Mouse (Mus musculus): Measurements from ENCODE around the gene Zfp36l2. TPM values are rescaled to one million over a fixed set of nuclear protein-coding genes. Genes with fewer than 3 reads are reported as not detected.
"Not testable (repeated sequence)": the region's sequence is repeated elsewhere in the genome, so short reads cannot be mapped to it uniquely, and the experiment has no call there.

Gene Zfp36l2
- total and polyA plus RNA-seq, 3 experiments: 68.5 to 174 (median 93.6) TPM

GRCm38 (mm10) chr17:84235399-84235928, 47.7 kb upstream of the Zfp36l2 start:
- no peak for DNase-seq (ENCODE audit: low read depth, low spot score)
- no peak overlapping the region for H3K27ac ChIP-seq (ENCODE audit: control insufficient read depth, low read depth, low read length)
- no peaks in the 10 kb centered on the region; a peak in 2 of 4 replicates for H3K36me3 ChIP-seq (ENCODE audit: control insufficient read depth in 1 of 2, insufficient read depth in 2 of 2, low read length in 2 of 2)
- H3K79me2 ChIP-seq (ENCODE audit: control insufficient read depth, insufficient read depth, low read length, poor library complexity): no peaks in the 10 kb centered on the region
- no peak overlapping the region for H3K4me3 ChIP-seq (ENCODE audit: control insufficient read depth in 1 of 2, insufficient read depth in 1 of 2, low read depth in 2 of 2, low read length in 2 of 2)
- H3K27me3 ChIP-seq (ENCODE audit: control insufficient read depth in 1 of 2, insufficient read depth in 2 of 2, low read length in 2 of 2): no peaks in the 10 kb centered on the region
- no peaks in the 10 kb centered on the region for H3K9me3 ChIP-seq (replicated peaks; ENCODE audit: insufficient read depth, low read length)
- no peak overlapping the region for H3K9ac ChIP-seq (ENCODE audit: control insufficient read depth, low read depth, low read length, poor library complexity, severe bottlenecking)
- TF ChIP-seq BHLHE40 (IDR thresholded peaks at IDR 0.05; ENCODE audit: borderline replicate concordance, low read depth, low read length): no peak
- TF ChIP-seq EP300 (IDR thresholded peaks at IDR 0.05; ENCODE audit: low read depth in 1 of 2, low read length in 2 of 2): no peak
- TF ChIP-seq HCFC1 (IDR thresholded peaks at IDR 0.05; ENCODE audit: low read depth, low read length): no peak
- no peak for TF ChIP-seq ZMIZ1 (IDR thresholded peaks at IDR 0.05; ENCODE audit: low read depth, low read length)
- TF ChIP-seq MAZ (IDR thresholded peaks at IDR 0.05; ENCODE audit: low read depth, low read length): no peak
- no peaks in the 10 kb centered on the region for H3K4me1 ChIP-seq (ENCODE audit: control insufficient read depth in 1 of 2, insufficient read depth in 2 of 2, low read length in 2 of 2)

- H3K27me3 ChIP-seq (ENCODE audit: control insufficient read depth in 1 of 2, insufficient read depth in 2 of 2, low read length in 2 of 2); H3K4me3 ChIP-seq (ENCODE audit: control insufficient read depth in 1 of 2, insufficient read depth in 1 of 2, low read depth in 2 of 2, low read length in 2 of 2); H3K9ac ChIP-seq (ENCODE audit: control insufficient read depth, low read depth, low read length, poor library complexity, severe bottlenecking); H3K4me1 ChIP-seq (ENCODE audit: control insufficient read depth in 1 of 2, insufficient read depth in 2 of 2, low read length in 2 of 2); H3K79me2 ChIP-seq (ENCODE audit: control insufficient read depth, insufficient read depth, low read length, poor library complexity); DNase-seq (ENCODE audit: low read depth, low spot score); H3K36me3 ChIP-seq (ENCODE audit: control insufficient read depth in 1 of 2, insufficient read depth in 2 of 2, low read length in 2 of 2); H3K9me3 ChIP-seq (replicated peaks; ENCODE audit: insufficient read depth, low read length); H3K27ac ChIP-seq (ENCODE audit: control insufficient read depth, low read depth, low read length): not testable (repeated sequence)
These were observed 47.0 kb upstream of the Zfp36l2 start for GRCm38 (mm10) chr17:84234785-84235184.

- H3K79me2 ChIP-seq (ENCODE audit: control insufficient read depth, insufficient read depth, low read length, poor library complexity): no peaks in the 10 kb centered on the region
- no peak overlapping the region for H3K27ac ChIP-seq (ENCODE audit: control insufficient read depth, low read depth, low read length)
- H3K9ac ChIP-seq (ENCODE audit: control insufficient read depth, low read depth, low read length, poor library complexity, severe bottlenecking): no peak overlapping the region
- peaks cover 0 to 2% of the 10 kb centered on the region in 2 experiments; a peak in 2 of 4 replicates for H3K36me3 ChIP-seq (ENCODE audit: control insufficient read depth in 1 of 2, insufficient read depth in 2 of 2, low read length in 2 of 2)
- TF ChIP-seq MYC (IDR thresholded peaks at IDR 0.05; ENCODE audit: low read depth, low read length): no peak
- no peak for TF ChIP-seq HCFC1 (IDR thresholded peaks at IDR 0.05; ENCODE audit: low read depth, low read length)
- TF ChIP-seq MAFK (IDR thresholded peaks at IDR 0.05; ENCODE audit: borderline replicate concordance, low read depth, low read length): no peak
- TF ChIP-seq BHLHE40 (IDR thresholded peaks at IDR 0.05; ENCODE audit: borderline replicate concordance, low read depth, low read length): no peak
- TF ChIP-seq TBP (IDR thresholded peaks at IDR 0.05; ENCODE audit: low read depth, low read length): no peak
- no peak for TF ChIP-seq POLR2AphosphoS5 (IDR thresholded peaks at IDR 0.05; ENCODE audit: borderline replicate concordance, low read depth, low read length)
- TF ChIP-seq NELFE (IDR thresholded peaks at IDR 0.05; ENCODE audit: low read depth, low read length): no peak
- no peak for TF ChIP-seq MYB (IDR thresholded peaks at IDR 0.05; ENCODE audit: low read depth, low read length)
- TF ChIP-seq MAZ (IDR thresholded peaks at IDR 0.05; ENCODE audit: low read depth, low read length): no peak
- H3K4me3 ChIP-seq (ENCODE audit: control insufficient read depth in 1 of 2, insufficient read depth in 1 of 2, low read depth in 2 of 2, low read length in 2 of 2): no peak overlapping the region
- no peaks in the 10 kb centered on the region for H3K4me1 ChIP-seq (ENCODE audit: control insufficient read depth in 1 of 2, insufficient read depth in 2 of 2, low read length in 2 of 2)
- no peak for DNase-seq (ENCODE audit: low read depth, low spot score)
- H3K9me3 ChIP-seq (replicated peaks; ENCODE audit: insufficient read depth, low read length): no peaks in the 10 kb centered on the region
- H3K27me3 ChIP-seq (ENCODE audit: control insufficient read depth in 1 of 2, insufficient read depth in 2 of 2, low read length in 2 of 2): no peaks in the 10 kb centered on the region
These were observed 46.0 kb upstream of the Zfp36l2 start for GRCm38 (mm10) chr17:84233758-84234157.
